Mouse (Mus musculus): ENCODE data around the gene Invs. TPM values are rescaled to one million over a fixed set of nuclear protein-coding genes. Genes with fewer than 3 reads are reported as not detected.

The Invs gene
- polyA plus RNA-seq, 1 experiment from 2014 or later: 5.3 TPM

DNA sequence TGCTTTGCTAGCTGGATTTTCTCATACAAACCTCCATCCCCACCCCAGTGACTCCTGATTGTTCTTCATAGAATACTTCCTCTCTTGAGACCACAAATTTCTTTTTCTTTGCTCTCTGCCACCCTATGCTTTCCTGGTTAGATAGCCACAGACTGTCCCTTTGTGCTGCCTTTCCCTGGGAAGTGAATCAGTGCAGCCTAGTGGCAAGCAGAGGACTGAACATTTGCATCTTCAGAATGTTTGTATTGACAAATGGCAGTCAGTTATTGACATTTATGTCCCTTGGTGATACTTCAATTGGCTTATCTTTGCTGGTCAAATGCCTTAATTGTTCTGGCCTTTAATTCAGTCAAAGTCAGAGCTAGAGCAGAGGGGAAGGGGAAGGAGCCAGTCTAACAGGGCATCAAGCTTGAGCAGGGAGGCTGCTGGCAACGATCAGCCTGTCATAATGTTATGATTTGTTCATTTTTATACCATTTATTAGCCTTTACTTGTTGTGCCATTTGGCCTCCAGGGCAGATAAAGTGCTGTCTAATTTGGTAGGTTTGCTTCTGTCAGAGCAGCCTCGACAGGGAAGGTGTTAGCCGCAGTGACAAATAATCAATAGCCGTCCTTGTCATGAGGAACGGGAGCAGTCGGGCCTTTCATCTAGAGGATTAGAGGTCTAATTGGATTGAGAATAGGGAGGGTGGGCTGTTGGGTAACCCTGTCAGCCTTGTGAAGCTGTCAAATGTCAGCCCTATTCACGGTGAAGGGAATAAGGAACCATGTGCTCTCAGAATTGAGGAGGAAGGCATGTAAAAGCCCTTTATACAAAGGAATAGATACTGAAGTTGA is 55.6 kb downstream of the Invs start:
- Histone ChIP-seq H3K36me3 (ENCODE audit: control insufficient read depth, insufficient read depth, low read length) (no peaks in the 10 kb centered on the region), H3K4me3 (replicated peaks; ENCODE audit: low read depth, low read length) (no peak overlapping the region), H3K27ac (replicated peaks; ENCODE audit: low read depth, low read length) (peak overlapping the region; percentile 41; the same call in 1 of the 2 replicates), H3K27me3 (ENCODE audit: control insufficient read depth, insufficient read depth, low read length) (no peaks in the 10 kb centered on the region), H3K4me2 (ENCODE audit: low read length) (peak overlapping the region; percentile 25; the same call in 1 of the 2 replicates), H3K4me1 (ENCODE audit: control insufficient read depth, insufficient read depth, low read length) (peaks cover 7% of the 10 kb centered on the region; the same call in 1 of the 2 replicates), H3K9ac (replicated peaks; ENCODE audit: low read length) (no peak overlapping the region), H3K9me3 (ENCODE audit: control insufficient read depth, low read length) (no peaks in the 10 kb centered on the region)
- WGBS: 3% methylated on average over 7 of the region's 7 CpGs
- peak; percentile 75 for DNase-seq
- peak; percentile 79; the same call in 1 of the 2 replicates for ATAC-seq (ENCODE audit: low FRiP score, low TSS enrichment)

DNA sequence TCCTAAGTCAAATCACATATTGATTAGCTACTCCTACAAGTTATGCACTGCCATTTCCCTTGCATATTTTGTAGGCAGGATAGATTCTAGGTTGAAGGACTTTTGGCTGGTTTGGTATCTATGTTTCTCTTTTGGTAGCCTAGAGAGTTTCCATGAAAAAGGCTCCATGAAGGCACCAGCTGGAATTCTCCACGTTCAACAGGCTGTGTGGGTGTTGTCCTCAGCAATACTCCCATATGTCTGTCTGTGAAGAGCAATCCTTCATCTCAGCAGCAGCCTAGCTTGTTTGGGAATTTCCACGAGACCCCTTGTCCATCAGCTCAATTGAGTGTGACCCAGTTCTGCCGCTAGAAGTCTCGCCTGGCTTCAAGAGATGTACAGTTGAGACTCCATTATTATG is 63.1 kb downstream of the Invs start:
- no peak overlapping the region for H3K4me2 ChIP-seq (ENCODE audit: low read length)
- no peak overlapping the region for H3K27ac ChIP-seq (replicated peaks; ENCODE audit: low read depth, low read length)
- WGBS: 88% methylated on average over 4 of the region's 4 CpGs
- no peak for ATAC-seq (ENCODE audit: low FRiP score, low TSS enrichment)
- no peak overlapping the region for H3K4me3 ChIP-seq (replicated peaks; ENCODE audit: low read depth, low read length)
- no peaks in the 10 kb centered on the region for H3K9me3 ChIP-seq (ENCODE audit: control insufficient read depth, low read length)
- no peak overlapping the region for H3K9ac ChIP-seq (replicated peaks; ENCODE audit: low read length)
- H3K27me3 ChIP-seq (ENCODE audit: control insufficient read depth, insufficient read depth, low read length): no peaks in the 10 kb centered on the region
- no peaks in the 10 kb centered on the region for H3K4me1 ChIP-seq (ENCODE audit: control insufficient read depth, insufficient read depth, low read length)
- no peaks in the 10 kb centered on the region for H3K36me3 ChIP-seq (ENCODE audit: control insufficient read depth, insufficient read depth, low read length)
- DNase-seq: no peak

DNA sequence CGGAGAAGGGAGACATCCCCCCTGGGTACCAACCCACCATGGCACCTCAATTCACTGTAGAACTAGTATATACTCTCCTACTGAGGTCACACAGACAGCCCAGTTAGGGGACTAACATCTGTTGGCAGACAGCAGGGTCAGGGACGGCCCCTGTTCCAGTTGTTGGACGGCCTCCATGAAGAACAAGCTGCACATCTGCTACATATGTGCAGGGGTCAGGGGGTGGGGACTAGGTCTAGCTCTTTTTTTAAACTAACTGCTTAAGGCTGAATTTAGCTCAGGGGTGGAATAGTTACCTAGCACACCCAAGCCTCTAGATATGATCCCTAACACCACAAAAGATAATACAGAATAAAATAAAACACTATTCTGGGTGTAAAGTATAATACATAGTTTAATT is 82.8 kb downstream of the Invs start:
- H3K9me3 ChIP-seq (ENCODE audit: control insufficient read depth, low read length): 0 out of 2 replicates have a peak, but pooled peaks cover 5% of the 10 kb centered on the region
- DNase-seq (no peak), ATAC-seq (ENCODE audit: low FRiP score, low TSS enrichment) (no peak)
- no peak overlapping the region for H3K4me3 ChIP-seq (replicated peaks; ENCODE audit: low read depth, low read length)
- H3K27ac ChIP-seq (replicated peaks; ENCODE audit: low read depth, low read length): no peak overlapping the region
- no peak overlapping the region for H3K4me2 ChIP-seq (ENCODE audit: low read length)
- H3K4me1 ChIP-seq (ENCODE audit: control insufficient read depth, insufficient read depth, low read length): no peaks in the 10 kb centered on the region
- 80% methylated on average over 3 of the region's 3 CpGs for WGBS
- no peaks in the 10 kb centered on the region for H3K36me3 ChIP-seq (ENCODE audit: control insufficient read depth, insufficient read depth, low read length)
- H3K27me3 ChIP-seq (ENCODE audit: control insufficient read depth, insufficient read depth, low read length): no peaks in the 10 kb centered on the region
- H3K9ac ChIP-seq (replicated peaks; ENCODE audit: low read length): no peak overlapping the region

DNA sequence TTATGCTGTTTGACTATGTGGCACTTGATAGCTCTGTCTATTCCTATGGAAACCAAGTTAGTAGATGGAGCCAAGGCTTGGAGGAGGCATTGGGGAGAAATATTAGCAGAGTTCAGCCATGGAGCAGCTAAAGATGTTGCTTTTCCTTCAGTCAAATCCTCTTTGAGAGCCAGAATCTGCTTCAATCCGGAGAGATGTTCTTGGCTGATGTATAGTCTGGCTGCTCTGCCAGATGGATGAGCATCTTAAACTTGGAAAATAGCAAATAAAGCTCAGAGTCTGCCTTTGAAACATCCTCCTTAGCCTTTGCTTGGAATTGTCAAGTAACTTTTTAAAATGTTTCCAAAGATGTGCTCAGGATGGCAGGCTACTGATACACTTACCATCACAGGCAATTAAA is 91.5 kb downstream of the Invs start:
- DNase-seq (no peak), ATAC-seq (ENCODE audit: low FRiP score, low TSS enrichment) (no peak)
- Histone ChIP-seq H3K4me2 (ENCODE audit: low read length) (no peak overlapping the region), H3K27me3 (ENCODE audit: control insufficient read depth, insufficient read depth, low read length) (no peaks in the 10 kb centered on the region), H3K27ac (replicated peaks; ENCODE audit: low read depth, low read length) (no peak overlapping the region), H3K4me1 (ENCODE audit: control insufficient read depth, insufficient read depth, low read length) (no peaks in the 10 kb centered on the region), H3K9ac (replicated peaks; ENCODE audit: low read length) (no peak overlapping the region), H3K36me3 (ENCODE audit: control insufficient read depth, insufficient read depth, low read length) (no peaks in the 10 kb centered on the region), H3K4me3 (replicated peaks; ENCODE audit: low read depth, low read length) (no peak overlapping the region), H3K9me3 (ENCODE audit: control insufficient read depth, low read length) (0 out of 2 replicates have a peak, but pooled peaks cover 4% of the 10 kb centered on the region)
- 91% methylated on average over 1 of the region's 1 CpGs for whole genome bisulfite sequencing

DNA sequence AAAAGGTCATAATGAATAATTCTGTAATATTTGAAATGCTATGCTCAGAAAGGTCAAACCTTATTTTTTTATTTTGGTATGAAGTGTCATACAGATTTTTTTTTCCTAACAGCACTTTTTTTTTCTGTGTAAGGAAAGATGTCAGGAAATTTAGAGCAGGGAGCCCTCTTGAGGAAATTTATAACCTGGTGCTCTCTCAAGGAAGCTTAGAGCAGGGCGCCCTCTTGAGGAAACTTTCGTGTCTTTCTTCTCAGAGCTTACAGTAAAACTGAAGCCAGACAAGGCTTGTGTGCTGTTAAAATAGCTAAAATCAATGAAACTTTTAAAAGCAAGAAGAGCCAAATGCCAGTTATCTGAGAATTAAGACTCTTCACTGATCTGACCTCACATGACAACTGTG is 101.4 kb downstream of the Invs start:
- WGBS: 2% methylated on average over 2 of the region's 2 CpGs
- ATAC-seq (ENCODE audit: low FRiP score, low TSS enrichment) (no peak), DNase-seq (peak; percentile 96)
- Histone ChIP-seq H3K4me2 (ENCODE audit: low read length) (no peak overlapping the region), H3K27ac (replicated peaks; ENCODE audit: low read depth, low read length) (no peak overlapping the region), H3K9me3 (ENCODE audit: control insufficient read depth, low read length) (no peaks in the 10 kb centered on the region), H3K36me3 (ENCODE audit: control insufficient read depth, insufficient read depth, low read length) (no peaks in the 10 kb centered on the region), H3K4me1 (ENCODE audit: control insufficient read depth, insufficient read depth, low read length) (no peaks in the 10 kb centered on the region), H3K9ac (replicated peaks; ENCODE audit: low read length) (no peak overlapping the region), H3K4me3 (replicated peaks; ENCODE audit: low read depth, low read length) (no peak overlapping the region), H3K27me3 (ENCODE audit: control insufficient read depth, insufficient read depth, low read length) (no peaks in the 10 kb centered on the region)

DNA sequence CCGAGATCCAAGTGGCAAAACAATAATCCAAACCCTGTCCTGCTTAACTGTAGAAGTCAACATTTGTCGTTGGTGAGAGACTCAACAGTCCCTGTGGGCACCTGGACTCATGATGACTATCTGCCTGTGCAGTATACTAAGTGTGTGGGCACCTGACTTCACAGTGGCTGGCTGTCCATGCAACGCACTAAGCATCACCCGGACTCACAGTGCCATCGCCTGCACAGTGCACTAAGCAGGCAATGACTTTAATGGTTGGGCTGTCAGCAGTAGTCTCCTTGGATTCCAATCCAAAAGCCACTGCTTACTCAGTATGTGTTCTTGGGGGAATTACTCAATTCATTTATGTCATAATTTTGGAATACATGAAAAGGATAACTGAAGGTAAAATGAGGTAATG is 102.9 kb downstream of the Invs start:
- Histone ChIP-seq H3K4me1 (ENCODE audit: control insufficient read depth, insufficient read depth, low read length) (no peaks in the 10 kb centered on the region), H3K9me3 (ENCODE audit: control insufficient read depth, low read length) (no peaks in the 10 kb centered on the region), H3K27ac (replicated peaks; ENCODE audit: low read depth, low read length) (no peak overlapping the region), H3K4me2 (ENCODE audit: low read length) (no peak overlapping the region), H3K36me3 (ENCODE audit: control insufficient read depth, insufficient read depth, low read length) (no peaks in the 10 kb centered on the region), H3K27me3 (ENCODE audit: control insufficient read depth, insufficient read depth, low read length) (no peaks in the 10 kb centered on the region), H3K4me3 (replicated peaks; ENCODE audit: low read depth, low read length) (no peak overlapping the region), H3K9ac (replicated peaks; ENCODE audit: low read length) (no peak overlapping the region)
- no peak for ATAC-seq (ENCODE audit: low FRiP score, low TSS enrichment)
- 81% methylated on average over 5 of the region's 5 CpGs for WGBS
- no peak for DNase-seq

DNA sequence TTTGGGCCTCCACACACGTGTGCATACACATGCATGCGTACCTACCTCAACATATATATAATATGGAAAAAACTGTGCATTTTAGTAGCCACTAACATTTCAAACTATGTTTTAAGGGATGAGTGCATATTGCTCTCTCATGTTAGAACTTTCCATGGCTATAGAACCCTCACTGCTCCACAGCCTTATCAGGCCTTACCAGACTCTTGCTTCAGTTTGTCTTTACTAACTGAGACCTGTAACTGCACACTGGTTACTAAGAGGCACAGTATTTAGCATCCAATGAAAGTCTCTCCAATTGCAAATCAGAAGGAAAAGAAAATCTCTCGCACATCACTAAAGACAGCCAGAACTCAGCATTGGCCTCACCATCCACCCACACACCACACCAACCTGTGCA is 117.4 kb downstream of the Invs start:
- no peak for ATAC-seq (ENCODE audit: low FRiP score, low TSS enrichment)
- 95% methylated on average over 3 of the region's 3 CpGs for WGBS

DNA sequence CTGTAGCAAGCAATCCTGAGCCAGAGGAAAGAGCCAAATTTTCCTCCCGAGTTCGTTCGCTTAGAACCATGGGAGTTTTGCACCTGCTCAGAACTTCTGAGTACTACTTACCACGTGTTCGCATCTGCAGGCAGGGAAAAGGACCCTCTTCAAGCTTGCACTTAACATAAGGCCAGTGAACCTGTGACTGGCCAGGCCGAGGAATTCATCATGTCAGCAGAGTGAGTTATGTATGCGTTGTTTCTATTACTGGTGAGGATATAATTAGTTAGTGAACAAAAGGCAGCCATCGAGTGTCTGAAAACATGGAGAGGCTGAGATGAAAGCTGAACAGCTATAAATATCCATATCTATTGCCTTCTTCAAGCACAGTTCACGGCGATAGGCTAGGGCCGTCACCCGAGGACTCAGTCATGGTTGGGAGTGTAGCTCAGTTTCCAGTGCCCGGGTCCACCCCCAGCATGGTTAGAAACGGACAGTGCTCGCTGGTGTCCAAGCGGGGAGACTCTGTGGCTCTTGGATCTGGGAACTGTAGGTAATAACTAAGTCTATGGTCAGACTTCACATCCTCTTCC is 123.6 kb downstream of the Invs start:
- no peak for ATAC-seq (ENCODE audit: low FRiP score, low TSS enrichment)
- WGBS: 84% methylated on average over 16 of the region's 16 CpGs

More for the DNA sequence above, 117.4 kb downstream of the Invs start:
- H3K9ac ChIP-seq (replicated peaks; ENCODE audit: low read length): no peak overlapping the region
- H3K27me3 ChIP-seq (ENCODE audit: control insufficient read depth, insufficient read depth, low read length): no peaks in the 10 kb centered on the region
- DNase-seq: no peak
- no peaks in the 10 kb centered on the region for H3K4me1 ChIP-seq (ENCODE audit: control insufficient read depth, insufficient read depth, low read length)
- H3K4me3 ChIP-seq (replicated peaks; ENCODE audit: low read depth, low read length): no peak overlapping the region
- H3K36me3 ChIP-seq (ENCODE audit: control insufficient read depth, insufficient read depth, low read length): peaks cover 3% of the 10 kb centered on the region; the same call in 1 of the 2 replicates
- no peak overlapping the region for H3K27ac ChIP-seq (replicated peaks; ENCODE audit: low read depth, low read length)
- no peaks in the 10 kb centered on the region for H3K9me3 ChIP-seq (ENCODE audit: control insufficient read depth, low read length)
- no peak overlapping the region for H3K4me2 ChIP-seq (ENCODE audit: low read length)

More for the DNA sequence above, 123.6 kb downstream of the Invs start:
- no peak overlapping the region for H3K9ac ChIP-seq (replicated peaks; ENCODE audit: low read length)
- H3K9me3 ChIP-seq (ENCODE audit: control insufficient read depth, low read length): no peaks in the 10 kb centered on the region
- no peaks in the 10 kb centered on the region for H3K4me1 ChIP-seq (ENCODE audit: control insufficient read depth, insufficient read depth, low read length)
- DNase-seq: no peak
- H3K4me2 ChIP-seq (ENCODE audit: low read length): no peak overlapping the region
- H3K36me3 ChIP-seq (ENCODE audit: control insufficient read depth, insufficient read depth, low read length): no peaks in the 10 kb centered on the region
- H3K27ac ChIP-seq (replicated peaks; ENCODE audit: low read depth, low read length): no peak overlapping the region
- no peaks in the 10 kb centered on the region for H3K27me3 ChIP-seq (ENCODE audit: control insufficient read depth, insufficient read depth, low read length)
- H3K4me3 ChIP-seq (replicated peaks; ENCODE audit: low read depth, low read length): no peak overlapping the region

Measured in midbrain, embryonic 14.5 days (tissue).